Mouse (Mus musculus) forebrain, postnatal 0 days (tissue): ENCODE measurements around the gene Ntan1. TPM values are rescaled to one million over a fixed set of nuclear protein-coding genes. Genes with fewer than 3 reads are reported as not detected.

Experiments used
- ATAC-seq: fragments of 200-750 bp; cut with Nextera tagmentation; 2 replicates; pipeline ENCODE4 v1.8.0; 2017; ENCODE audit warnings: mild to moderate bottlenecking, moderate library complexity
- DNase-seq: peaks from one replicate; pipeline ENCODE4 v3.0.0-alpha.2; 2015
- H3K27ac ChIP-seq: fragments of 300-500 bp; sonication (generic); 2 replicates; pipeline ENCODE4 v1.5.1; 2014; ENCODE audit warnings: low read depth, mild to moderate bottlenecking, antibody characterized with exemption, low read length, moderate library complexity, mixed read lengths
- H3K27me3 ChIP-seq: fragments of 300-500 bp; sonication (generic); 2 replicates; pipeline ENCODE4 v1.6.1; 2014; ENCODE audit warnings: mild to moderate bottlenecking, low read length, mixed read lengths; ENCODE audit not compliant: insufficient read depth
- H3K36me3 ChIP-seq: fragments of 300-500 bp; sonication (generic); 2 replicates; pipeline ENCODE4 v1.6.1; 2014; ENCODE audit warnings: mild to moderate bottlenecking, moderate library complexity; ENCODE audit not compliant: insufficient read depth
- H3K4me1 ChIP-seq: fragments of 300-500 bp; sonication (generic); 2 replicates; pipeline ENCODE4 v1.6.1; 2014; ENCODE audit warnings: antibody characterized with exemption; ENCODE audit not compliant: insufficient read depth
- H3K4me2 ChIP-seq: fragments of 300-500 bp; sonication (generic); 2 replicates; pipeline ENCODE4 v1.6.1; 2014; ENCODE audit warnings: low read depth, mild to moderate bottlenecking, moderate library complexity
- H3K4me3 ChIP-seq: fragments of 300-500 bp; sonication (generic); 2 replicates; pipeline ENCODE4 v1.5.1; 2014; ENCODE audit warnings: low read depth, low read length, mixed read lengths
- H3K9ac ChIP-seq: fragments of 300-500 bp; sonication (generic); 2 replicates; pipeline ENCODE4 v1.6.1; 2014; ENCODE audit warnings: mild to moderate bottlenecking
- H3K9me3 ChIP-seq: fragments of 300-500 bp; sonication (generic); 2 replicates; pipeline ENCODE4 v1.6.1; 2016; ENCODE audit warnings: low read length
- CTCF ChIP-seq: sonication (generic); IDR thresholded peaks from 2 replicates; pipeline ENCODE4 v1.5.1; 2016; ENCODE audit warnings: antibody characterized with exemption, control low read depth, low read depth
- WGBS: fragments of 180-500 bp; shearing (Covaris S2); extraction: QIAGEN DNeasy Blood & Tissue Kit; methylation state at CpG from one replicate; pipeline ENCODE4 v1.1.7; 2014; 5-methylcytosine and 5-hydroxymethylcytosine counted together
- polyA plus RNA-seq: library from polyadenylated mRNA; unstranded; fragments of >200 nt; fragmentation: Nextera tagmentation; extraction: Ambion mirVana; gene quantifications from 2 replicates; pipeline ENCODE4 v1.2.1, GENCODE M21; 2015
- total RNA-seq: library from RNA; depleted of rRNA; stranded (reverse); fragments of >200 nt; gene quantifications from 2 replicates; pipeline ENCODE4 v1.2.3, GENCODE M21; 2014

Ntan1 gene
- total and polyA plus RNA-seq, 2 experiments from 2014 or later, result 163 to 231 TPM

DNA sequence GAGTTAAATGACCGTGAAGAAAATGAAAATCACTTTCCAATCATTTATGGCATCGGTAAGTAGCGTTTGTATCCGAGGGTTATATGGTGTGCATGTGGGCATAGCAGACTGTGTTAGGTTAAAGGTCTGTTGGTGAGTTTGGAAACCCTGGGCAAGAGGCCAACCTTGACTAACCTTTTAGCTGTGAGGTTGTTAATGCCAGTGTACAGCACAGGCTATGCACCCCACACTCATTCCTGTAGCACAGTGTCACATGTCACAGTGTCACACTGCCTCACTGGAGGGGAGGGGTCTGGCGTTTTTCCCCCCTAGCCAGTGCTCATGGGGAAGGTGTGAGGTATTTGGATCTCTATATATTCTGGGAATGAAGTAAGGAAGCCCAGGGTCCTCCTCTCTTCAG, 13.0 kb downstream of the Ntan1 start:
- H3K4me2 ChIP-seq, result no peak overlapping the region
- H3K4me1 ChIP-seq, result no peaks in the 10 kb centered on the region
- peaks cover 93% of the 10 kb centered on the region for H3K36me3 ChIP-seq
- no peak overlapping the region for H3K9ac ChIP-seq
- WGBS, result 88% methylated on average over 5 of the region's 5 CpGs
- no peak for DNase-seq
- H3K27me3 ChIP-seq, result no peaks in the 10 kb centered on the region
- H3K27ac ChIP-seq, result no peak overlapping the region
- ATAC-seq, result no peak
- TF ChIP-seq CTCF, result no peak
- no peaks in the 10 kb centered on the region for H3K9me3 ChIP-seq
- H3K4me3 ChIP-seq, result no peak overlapping the region

DNA sequence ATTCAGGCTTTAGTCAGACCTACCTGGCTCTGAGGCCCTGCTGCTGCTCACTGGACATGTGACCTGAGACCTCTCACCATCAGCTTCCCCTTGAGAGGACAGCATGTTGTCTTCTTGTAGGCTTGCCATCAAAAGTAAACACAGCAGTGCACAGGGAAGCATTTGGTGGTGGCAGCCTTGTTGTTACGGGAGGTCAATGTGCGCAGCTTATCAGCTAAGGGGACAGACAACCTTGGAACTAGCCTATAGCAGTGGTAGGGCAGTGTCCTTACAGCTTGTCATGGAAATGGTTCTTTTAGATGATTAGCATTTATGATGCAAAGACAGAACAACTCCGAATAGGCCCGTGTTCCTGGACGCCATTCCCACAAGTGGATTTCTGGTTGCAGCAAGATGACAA, 15.7 kb downstream of the Ntan1 start:
- Histone ChIP-seq H3K9ac (no peak overlapping the region), H3K4me2 (no peak overlapping the region), H3K4me3 (no peak overlapping the region), H3K27me3 (no peaks in the 10 kb centered on the region), H3K27ac (no peak overlapping the region), H3K36me3 (peaks cover 96% of the 10 kb centered on the region), H3K4me1 (no peaks in the 10 kb centered on the region), H3K9me3 (no peaks in the 10 kb centered on the region)
- DNase-seq, result no peak
- TF ChIP-seq CTCF, result no peak
- 95% methylated on average over 5 of the region's 5 CpGs for WGBS
- ATAC-seq, result no peak

DNA sequence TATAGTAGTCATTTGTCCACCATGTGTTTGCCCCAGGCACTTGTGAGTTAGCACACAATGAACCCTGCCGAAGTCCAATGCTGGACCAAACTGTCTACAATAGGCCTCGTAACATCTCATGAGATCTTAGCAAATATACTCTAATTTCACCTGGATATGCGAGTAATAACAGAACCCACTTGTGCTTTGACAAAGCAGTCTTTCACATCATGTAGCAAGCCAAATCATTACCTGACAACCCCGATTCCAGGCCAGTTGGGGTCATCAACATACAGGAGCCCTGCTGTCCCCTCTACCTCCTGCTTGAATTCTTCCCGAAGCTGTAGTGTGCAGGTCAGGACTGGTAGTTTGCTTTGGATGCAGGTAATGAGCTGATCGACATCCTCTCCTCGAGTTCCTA, 21.4 kb downstream of the Ntan1 start:
- H3K4me1 ChIP-seq, result no peaks in the 10 kb centered on the region
- no peaks in the 10 kb centered on the region for H3K9me3 ChIP-seq
- ATAC-seq (no peak), DNase-seq (no peak)
- no peak overlapping the region for H3K4me2 ChIP-seq
- WGBS, result 92% methylated on average over 7 of the region's 7 CpGs
- H3K27me3 ChIP-seq, result no peaks in the 10 kb centered on the region
- H3K27ac ChIP-seq, result no peak overlapping the region
- no peak for TF ChIP-seq CTCF
- H3K36me3 ChIP-seq, result peaks cover 85% of the 10 kb centered on the region
- H3K9ac ChIP-seq, result no peak overlapping the region
- H3K4me3 ChIP-seq, result no peak overlapping the region

DNA sequence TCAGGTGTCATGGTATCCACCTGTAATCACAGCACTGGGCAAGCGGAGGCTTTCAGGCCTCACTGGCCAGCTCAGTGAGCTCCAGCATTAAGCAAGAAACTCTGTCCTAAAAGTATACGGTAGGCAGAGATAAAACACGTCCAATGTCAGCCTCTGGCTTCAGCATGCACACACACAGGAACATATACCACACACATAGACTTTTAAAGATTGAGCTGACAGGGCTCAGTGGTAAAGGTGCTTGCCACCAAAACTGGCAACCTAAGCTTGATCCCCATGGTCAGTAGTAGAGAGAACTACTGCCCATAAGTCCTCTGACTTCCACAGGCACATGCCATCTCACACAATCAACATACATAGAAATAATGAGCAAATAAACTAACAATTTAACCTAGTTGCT, 22.3 kb downstream of the Ntan1 start:
- no peak for DNase-seq
- no peak for ATAC-seq
- H3K27me3 ChIP-seq, result no peaks in the 10 kb centered on the region

DNA sequence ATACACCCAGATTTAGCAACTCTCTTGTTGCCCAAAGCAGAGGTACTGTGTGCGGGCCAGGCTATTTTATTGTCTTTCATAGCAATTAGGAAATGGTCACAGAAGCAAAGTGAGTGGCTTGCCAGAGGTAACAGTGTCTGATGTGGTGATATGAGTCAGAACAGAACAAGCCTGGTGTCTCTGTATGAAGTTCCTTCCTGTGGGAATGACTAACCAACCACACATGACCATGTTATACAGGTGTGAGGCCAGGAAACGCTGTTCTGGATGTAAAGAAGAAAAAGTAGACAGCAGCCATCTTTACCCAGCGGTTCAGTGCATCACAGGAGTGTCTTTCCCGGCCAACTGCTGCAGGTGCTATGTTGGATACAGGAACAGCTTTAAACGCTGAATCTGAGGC, 26.4 kb downstream of the Ntan1 start:
- TF ChIP-seq CTCF, result no peak
- Histone ChIP-seq H3K9ac (no peak overlapping the region), H3K27ac (no peak overlapping the region), H3K4me2 (no peak overlapping the region), H3K36me3 (peaks cover 44% of the 10 kb centered on the region), H3K9me3 (no peaks in the 10 kb centered on the region), H3K4me1 (no peaks in the 10 kb centered on the region), H3K27me3 (no peaks in the 10 kb centered on the region), H3K4me3 (no peak overlapping the region)
- DNase-seq (no peak), ATAC-seq (no peak)
- WGBS, result 97% methylated on average over 5 of the region's 5 CpGs

More for the DNA sequence above, 22.3 kb downstream of the Ntan1 start:
- Histone ChIP-seq H3K36me3 (peaks cover 80% of the 10 kb centered on the region), H3K27ac (no peak overlapping the region), H3K4me2 (no peak overlapping the region), H3K9ac (no peak overlapping the region), H3K4me3 (no peak overlapping the region), H3K4me1 (no peaks in the 10 kb centered on the region), H3K9me3 (no peaks in the 10 kb centered on the region)
- TF ChIP-seq CTCF, result no peak
- 92% methylated on average over 3 of the region's 3 CpGs for WGBS

DNA sequence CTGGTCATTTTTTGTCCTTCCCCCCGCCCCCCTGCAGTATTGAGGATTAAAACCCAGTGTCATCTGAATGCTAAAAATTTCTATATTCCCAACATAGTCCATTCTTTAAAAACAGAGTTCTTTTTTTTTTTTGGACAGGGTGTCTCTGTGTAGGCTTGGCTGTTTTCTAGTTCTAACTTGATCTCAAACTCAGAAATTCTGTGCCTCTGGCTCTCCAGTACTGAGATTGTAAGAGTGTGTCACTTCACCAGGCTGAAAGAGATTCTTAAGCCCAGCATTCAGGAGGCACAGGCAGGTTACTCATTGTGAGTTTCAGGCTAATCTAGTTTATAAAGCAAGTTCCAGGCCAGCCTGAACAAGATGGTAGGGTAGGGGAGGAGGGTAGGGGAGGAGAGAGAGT, 28.0 kb downstream of the Ntan1 start:
- Histone ChIP-seq H3K9ac (no peak overlapping the region), H3K4me1 (no peaks in the 10 kb centered on the region), H3K27ac (no peak overlapping the region), H3K4me3 (no peak overlapping the region), H3K9me3 (no peaks in the 10 kb centered on the region), H3K27me3 (no peaks in the 10 kb centered on the region), H3K36me3 (peaks cover 31% of the 10 kb centered on the region), H3K4me2 (no peak overlapping the region)
- DNase-seq (no peak), ATAC-seq (no peak)
- WGBS, result 95% methylated on average over 1 of the region's 1 CpGs
- no peak for TF ChIP-seq CTCF

DNA sequence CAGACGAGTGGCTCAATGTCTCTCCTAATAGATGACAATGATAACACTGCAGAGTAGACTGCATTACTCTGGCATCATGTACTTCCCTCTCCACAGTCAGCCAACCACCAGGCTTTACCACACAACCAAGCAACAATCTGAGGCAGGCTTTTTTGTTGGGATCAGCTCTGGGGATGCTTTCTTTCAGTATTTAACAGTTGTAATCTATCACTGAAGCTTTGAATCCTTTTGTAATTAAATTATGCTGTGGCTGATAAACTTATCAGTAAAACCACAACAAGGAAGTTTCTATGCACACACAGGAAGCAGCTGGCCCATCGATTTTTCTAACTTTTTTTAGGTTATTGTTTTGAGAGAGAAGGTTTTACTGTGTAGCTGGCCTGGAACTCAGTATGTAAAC, 29.7 kb downstream of the Ntan1 start:
- Histone ChIP-seq H3K27me3 (no peaks in the 10 kb centered on the region), H3K27ac (no peak overlapping the region), H3K4me1 (no peaks in the 10 kb centered on the region), H3K4me3 (no peak overlapping the region), H3K9ac (no peak overlapping the region), H3K4me2 (no peak overlapping the region), H3K36me3 (peaks cover 28% of the 10 kb centered on the region), H3K9me3 (no peaks in the 10 kb centered on the region)
- no peak for ATAC-seq
- no peak for TF ChIP-seq CTCF
- no peak for DNase-seq
- WGBS, result 84% methylated on average over 2 of the region's 2 CpGs

DNA sequence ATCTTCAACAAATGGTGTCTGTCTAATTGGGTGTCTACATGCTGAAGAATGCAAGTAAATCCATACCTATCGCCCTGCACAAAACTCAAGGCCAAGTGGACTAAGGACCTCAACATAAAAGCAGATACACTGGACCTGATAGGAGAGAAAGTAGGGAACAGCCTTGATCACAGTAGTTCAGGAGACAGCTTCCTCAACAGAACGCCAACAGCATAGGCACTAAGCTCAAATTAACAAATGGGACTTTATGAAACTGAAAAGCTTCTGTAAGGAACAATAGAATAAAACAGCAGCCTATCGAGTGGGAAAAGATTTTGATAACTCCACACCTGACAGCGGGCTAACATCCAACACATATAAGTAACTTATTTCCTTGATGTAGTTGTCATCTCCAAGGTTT, 32.8 kb downstream of the Ntan1 start:
- no peak overlapping the region for H3K4me3 ChIP-seq
- no peaks in the 10 kb centered on the region for H3K27me3 ChIP-seq
- peaks cover 27% of the 10 kb centered on the region for H3K36me3 ChIP-seq
- no peak for TF ChIP-seq CTCF
- H3K4me2 ChIP-seq, result no peak overlapping the region
- H3K27ac ChIP-seq, result no peak overlapping the region
- H3K9me3 ChIP-seq, result no peaks in the 10 kb centered on the region
- ATAC-seq (no peak), DNase-seq (no peak)
- 95% methylated on average over 4 of the region's 4 CpGs for WGBS
- H3K4me1 ChIP-seq, result no peaks in the 10 kb centered on the region
- no peak overlapping the region for H3K9ac ChIP-seq
